Mouse (Mus musculus) heart, embryonic 12.5 days (tissue): Measurements from ENCODE around the gene Cadps2. TPM values are rescaled to one million over a fixed set of nuclear protein-coding genes. Genes with fewer than 3 reads are reported as not detected.

Experiments used
- ATAC-seq: fragments of 200-750 bp; cut with Nextera tagmentation; 2 replicates; pipeline ENCODE4 v1.8.0; 2017; ENCODE audit warnings: moderate TSS enrichment, moderate library complexity; ENCODE audit not compliant: insufficient number of reproducible peaks, low FRiP score
- H3K27ac ChIP-seq: fragments of 300-500 bp; sonication (generic); 2 replicates; pipeline ENCODE4 v1.5.1; 2016; ENCODE audit warnings: mild to moderate bottlenecking, moderate library complexity; ENCODE audit not compliant: poor library complexity, severe bottlenecking
- H3K27me3 ChIP-seq: fragments of 300-500 bp; sonication (generic); replicated peaks from 2 replicates; pipeline ENCODE4 v1.6.1; 2016; ENCODE audit warnings: mild to moderate bottlenecking, moderate library complexity
- H3K36me3 ChIP-seq: fragments of 300-500 bp; sonication (generic); 2 replicates; pipeline ENCODE4 v1.6.1; 2016; ENCODE audit warnings: mild to moderate bottlenecking, moderate library complexity
- H3K4me1 ChIP-seq: fragments of 300-500 bp; sonication (generic); replicated peaks from 2 replicates; pipeline ENCODE4 v1.6.1; 2016; ENCODE audit warnings: mild to moderate bottlenecking
- H3K4me2 ChIP-seq: fragments of 300-500 bp; sonication (generic); 2 replicates; pipeline ENCODE4 v1.6.1; 2016; ENCODE audit warnings: mild to moderate bottlenecking, moderate library complexity
- H3K4me3 ChIP-seq: fragments of 300-500 bp; sonication (generic); 2 replicates; pipeline ENCODE4 v1.5.1; 2016; ENCODE audit warnings: mild to moderate bottlenecking
- H3K9ac ChIP-seq: fragments of 300-500 bp; sonication (generic); 2 replicates; pipeline ENCODE4 v1.6.1; 2016; ENCODE audit warnings: mild to moderate bottlenecking, moderate library complexity
- H3K9me3 ChIP-seq: fragments of 300-500 bp; sonication (generic); replicated peaks from 2 replicates; pipeline ENCODE4 v1.6.1; 2016; ENCODE audit warnings: mild to moderate bottlenecking, moderate library complexity
- WGBS: fragments of 180-500 bp; shearing (Covaris S2); methylation state at CpG from one replicate; pipeline ENCODE4 v1.1.7; 2016; 5-methylcytosine and 5-hydroxymethylcytosine counted together
- polyA plus RNA-seq: library from polyadenylated mRNA; unstranded; fragments of >200 nt; fragmentation: Nextera tagmentation; extraction: Ambion mirVana; gene quantifications from 2 replicates; pipeline ENCODE4 v1.2.1, GENCODE M21; 2016

Cadps2 gene
- polyA plus RNA-seq, 1 experiment from 2014 or later = 1.1 TPM

DNA sequence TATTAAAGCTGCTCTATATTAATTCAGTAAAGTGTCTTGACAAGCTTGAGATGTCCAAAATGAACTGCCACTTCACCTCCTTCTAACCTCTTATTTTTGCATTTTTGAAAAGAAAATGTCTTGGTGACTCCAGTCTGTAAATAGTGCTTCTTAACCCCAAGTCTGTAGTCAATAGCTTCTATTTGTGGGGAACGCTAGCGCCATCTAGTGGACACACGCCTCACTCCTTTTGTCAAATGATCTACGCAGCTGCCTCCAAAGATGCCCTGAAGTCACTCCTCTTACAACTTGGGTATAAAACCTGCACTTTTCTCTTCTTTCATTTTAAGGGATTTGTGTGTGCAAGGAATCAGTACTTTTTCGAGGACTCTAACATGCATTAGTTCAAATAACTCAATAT is 381.5 kb downstream of the Cadps2 start:
- Histone ChIP-seq H3K4me3 (no peak overlapping the region), H3K9ac (no peak overlapping the region), H3K27me3 (no peaks in the 10 kb centered on the region), H3K4me1 (no peaks in the 10 kb centered on the region), H3K9me3 (no peaks in the 10 kb centered on the region), H3K27ac (no peak overlapping the region), H3K4me2 (no peak overlapping the region), H3K36me3 (no peaks in the 10 kb centered on the region)
- no peak for ATAC-seq
- 1% methylated on average over 5 of the region's 5 CpGs for WGBS

DNA sequence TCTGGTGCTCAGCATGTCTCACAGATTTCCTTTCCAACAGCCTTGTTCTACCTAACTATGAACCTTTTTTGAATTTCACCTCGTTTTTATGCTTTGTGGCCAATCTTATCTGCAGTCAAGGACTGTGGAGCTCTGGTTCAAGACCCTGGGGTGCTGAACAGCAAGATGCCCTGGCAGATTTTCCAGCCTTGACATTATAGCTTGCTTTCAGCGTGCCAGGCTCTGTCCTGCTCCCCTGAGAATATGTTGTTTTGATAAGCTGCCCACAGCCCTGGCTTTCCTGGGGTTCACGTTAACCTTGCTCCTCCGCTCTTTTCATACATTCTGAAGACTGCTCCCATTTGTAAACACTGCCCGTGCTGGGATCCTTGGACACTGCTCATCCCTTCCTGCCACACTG is 385.3 kb downstream of the Cadps2 start:
- Histone ChIP-seq H3K9me3 (no peaks in the 10 kb centered on the region), H3K4me2 (no peak overlapping the region), H3K27me3 (no peaks in the 10 kb centered on the region), H3K27ac (no peak overlapping the region), H3K9ac (no peak overlapping the region), H3K4me3 (no peak overlapping the region), H3K36me3 (no peaks in the 10 kb centered on the region), H3K4me1 (no peaks in the 10 kb centered on the region)
- ATAC-seq = no peak
- WGBS = 51% methylated on average over 5 of the region's 5 CpGs

DNA sequence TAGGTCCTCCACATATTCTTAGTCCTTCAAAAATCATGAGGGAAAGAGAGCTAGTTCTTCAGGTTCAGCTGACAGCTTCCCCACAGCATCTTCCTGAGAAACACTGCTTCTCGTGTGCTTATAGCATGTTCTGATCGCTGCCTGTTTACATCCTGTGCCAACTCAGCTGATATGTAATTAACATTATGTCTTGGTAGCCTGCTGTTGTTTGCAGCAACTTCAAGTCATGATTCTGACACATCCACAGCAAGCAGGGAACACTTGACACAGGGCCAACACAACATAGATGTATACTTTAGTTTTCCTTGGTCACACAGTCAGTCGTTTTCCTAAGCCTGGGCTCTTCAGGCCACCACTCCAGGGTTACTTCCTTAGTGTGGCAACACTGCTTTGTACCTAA is 399.3 kb downstream of the Cadps2 start:
- Histone ChIP-seq H3K4me2 (no peak overlapping the region), H3K27ac (no peak overlapping the region), H3K4me3 (no peak overlapping the region), H3K36me3 (no peaks in the 10 kb centered on the region), H3K9me3 (no peaks in the 10 kb centered on the region), H3K9ac (no peak overlapping the region), H3K4me1 (no peaks in the 10 kb centered on the region), H3K27me3 (no peaks in the 10 kb centered on the region)
- WGBS = 61% methylated on average over 3 of the region's 3 CpGs
- no peak for ATAC-seq

DNA sequence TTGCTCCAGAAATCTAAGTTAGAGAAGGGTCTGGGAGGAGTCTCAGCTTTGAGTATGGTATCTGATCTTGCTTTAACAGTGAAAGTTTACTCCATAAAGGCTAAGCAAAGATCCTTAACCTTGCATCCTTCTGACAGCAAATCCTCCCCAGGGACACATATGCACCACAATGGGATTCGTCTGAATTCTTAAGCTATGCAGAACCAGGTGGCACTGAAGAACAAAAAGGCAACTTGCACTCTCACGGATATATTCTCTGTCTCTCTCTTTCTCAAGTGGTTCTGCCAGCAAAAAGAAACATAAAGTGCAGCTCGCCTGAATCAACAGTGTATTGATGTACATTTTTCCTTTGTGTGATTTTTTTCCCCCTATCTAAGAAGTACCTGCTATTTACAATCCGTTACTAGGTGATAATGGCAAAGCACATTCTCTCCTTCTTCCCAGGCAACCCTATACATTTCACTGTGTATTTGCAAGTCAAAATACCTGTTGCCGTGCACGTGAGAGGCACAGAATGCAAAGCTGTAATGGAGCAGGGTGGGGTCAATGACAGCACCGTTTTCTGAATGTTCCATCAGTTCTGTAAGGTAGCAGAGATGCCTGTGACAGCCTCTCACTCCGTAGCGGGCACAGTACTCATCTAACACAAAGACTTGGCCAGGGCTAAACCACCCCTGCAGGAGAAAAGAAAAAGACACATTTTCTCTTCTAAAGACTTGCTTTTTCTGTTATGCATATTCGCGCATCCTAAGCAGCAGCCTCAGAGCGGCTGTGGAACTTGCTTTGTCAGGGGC is 428.8 kb downstream of the Cadps2 start:
- H3K9me3 ChIP-seq = no peaks in the 10 kb centered on the region
- peak overlapping the region; percentile 27 for H3K4me2 ChIP-seq
- no peaks in the 10 kb centered on the region for H3K4me1 ChIP-seq
- 9% methylated on average over 12 of the region's 12 CpGs for WGBS
- H3K27me3 ChIP-seq = no peaks in the 10 kb centered on the region
- no peak overlapping the region for H3K4me3 ChIP-seq
- H3K9ac ChIP-seq = no peak overlapping the region
- no peaks in the 10 kb centered on the region for H3K36me3 ChIP-seq
- no peak for ATAC-seq
- no peak overlapping the region for H3K27ac ChIP-seq

DNA sequence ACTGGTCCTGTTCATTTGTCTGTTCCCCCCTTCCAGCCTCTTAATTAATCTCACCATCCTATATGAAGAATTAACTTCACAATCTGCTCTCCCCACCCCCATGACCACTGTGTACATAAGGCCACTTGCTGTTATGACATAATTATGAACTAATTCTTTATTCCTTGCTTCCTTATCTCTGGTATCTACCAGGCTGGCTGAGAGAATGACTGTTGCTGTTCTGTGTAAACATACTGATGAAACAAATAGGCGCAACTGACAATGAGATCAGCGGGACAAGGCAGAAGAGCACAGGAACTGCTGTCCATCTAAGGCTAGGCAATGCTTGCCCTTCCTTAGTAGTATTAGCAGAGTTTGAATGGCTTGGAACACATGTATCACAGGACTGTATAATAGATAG is 445.1 kb downstream of the Cadps2 start:
- ATAC-seq = no peak
- no peak overlapping the region for H3K4me3 ChIP-seq
- no peaks in the 10 kb centered on the region for H3K36me3 ChIP-seq
- H3K4me1 ChIP-seq = no peaks in the 10 kb centered on the region
- WGBS = 88% methylated on average over 2 of the region's 2 CpGs
- no peak overlapping the region for H3K27ac ChIP-seq
- no peaks in the 10 kb centered on the region for H3K9me3 ChIP-seq
- H3K4me2 ChIP-seq = no peak overlapping the region
- no peak overlapping the region for H3K9ac ChIP-seq
- H3K27me3 ChIP-seq = no peaks in the 10 kb centered on the region

DNA sequence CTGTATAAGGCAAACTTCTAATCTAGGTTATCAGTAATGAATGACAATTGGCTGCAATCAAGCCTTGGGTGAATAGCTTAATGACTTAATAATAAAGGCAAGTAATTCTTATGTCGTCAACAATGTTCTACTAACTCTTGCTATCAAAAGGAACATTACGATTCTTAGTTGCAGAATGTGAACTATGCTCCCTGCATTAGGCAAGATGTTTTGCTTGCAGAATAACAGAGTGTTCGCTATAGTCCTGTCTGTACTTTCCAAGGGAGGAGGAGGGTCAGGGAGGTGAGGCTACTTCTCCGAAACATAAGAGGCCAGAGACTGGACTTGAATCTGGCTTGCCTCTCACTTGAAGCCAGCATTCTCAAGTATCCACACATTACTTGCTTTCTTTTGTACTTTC is 446.5 kb downstream of the Cadps2 start:
- no peak overlapping the region for H3K9ac ChIP-seq
- H3K4me1 ChIP-seq = no peaks in the 10 kb centered on the region
- no peak overlapping the region for H3K27ac ChIP-seq
- H3K4me2 ChIP-seq = no peak overlapping the region
- no peak for ATAC-seq
- no peak overlapping the region for H3K4me3 ChIP-seq
- H3K9me3 ChIP-seq = no peaks in the 10 kb centered on the region
- H3K36me3 ChIP-seq = no peaks in the 10 kb centered on the region
- no peaks in the 10 kb centered on the region for H3K27me3 ChIP-seq
- WGBS = 81% methylated on average over 4 of the region's 4 CpGs

DNA sequence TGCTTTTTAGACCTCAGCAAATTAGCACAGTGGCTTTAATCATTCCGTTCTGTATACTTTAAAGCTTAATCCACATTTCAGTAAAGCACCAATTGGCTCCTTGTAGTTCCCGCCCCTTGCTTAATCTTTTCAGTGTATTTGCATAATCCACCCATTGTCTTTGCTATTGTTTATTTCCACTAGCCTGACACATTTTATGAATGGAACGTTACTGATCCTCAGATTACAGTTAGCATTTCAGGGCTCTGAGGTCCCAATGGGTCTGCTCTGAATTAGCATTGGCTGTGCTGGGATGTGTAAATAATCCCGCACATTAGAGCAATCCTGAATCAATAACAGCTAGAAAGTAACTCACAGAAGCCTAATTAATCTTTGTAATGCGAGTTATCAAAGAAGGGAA is 452.5 kb downstream of the Cadps2 start:
- no peaks in the 10 kb centered on the region for H3K27me3 ChIP-seq
- no peak overlapping the region for H3K4me3 ChIP-seq
- no peaks in the 10 kb centered on the region for H3K9me3 ChIP-seq
- no peak overlapping the region for H3K27ac ChIP-seq
- no peaks in the 10 kb centered on the region for H3K4me1 ChIP-seq
- no peak for ATAC-seq
- no peak overlapping the region for H3K9ac ChIP-seq
- H3K4me2 ChIP-seq = no peak overlapping the region
- 47% methylated on average over 5 of the region's 5 CpGs for WGBS
- H3K36me3 ChIP-seq = no peaks in the 10 kb centered on the region

DNA sequence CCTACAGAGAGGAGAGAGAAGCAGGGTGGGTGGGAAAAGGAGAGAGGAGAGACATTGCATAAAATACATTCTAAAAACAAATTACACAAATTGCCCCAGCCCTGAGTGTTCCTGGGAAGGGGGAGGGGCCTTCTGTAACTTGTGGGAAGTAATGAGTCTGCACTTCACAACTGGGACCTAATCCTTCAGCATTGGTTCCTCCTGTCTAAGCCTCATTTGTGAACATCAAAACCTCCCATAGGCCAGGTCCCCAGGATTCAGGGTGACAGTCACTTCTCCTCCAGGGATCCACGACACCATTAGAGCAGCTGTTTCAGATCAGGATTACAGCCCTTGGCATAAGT is 456.2 kb downstream of the Cadps2 start:
- H3K4me1 ChIP-seq = no peaks in the 10 kb centered on the region
- no peak for ATAC-seq
- H3K36me3 ChIP-seq = no peaks in the 10 kb centered on the region
- no peak overlapping the region for H3K9ac ChIP-seq
- WGBS = 31% methylated on average over 1 of the region's 1 CpGs
- H3K4me2 ChIP-seq = no peak overlapping the region; the same call in 1 of the 2 replicates
- no peak overlapping the region for H3K27ac ChIP-seq
- H3K4me3 ChIP-seq = no peak overlapping the region
- no peaks in the 10 kb centered on the region for H3K27me3 ChIP-seq
- no peaks in the 10 kb centered on the region for H3K9me3 ChIP-seq

DNA sequence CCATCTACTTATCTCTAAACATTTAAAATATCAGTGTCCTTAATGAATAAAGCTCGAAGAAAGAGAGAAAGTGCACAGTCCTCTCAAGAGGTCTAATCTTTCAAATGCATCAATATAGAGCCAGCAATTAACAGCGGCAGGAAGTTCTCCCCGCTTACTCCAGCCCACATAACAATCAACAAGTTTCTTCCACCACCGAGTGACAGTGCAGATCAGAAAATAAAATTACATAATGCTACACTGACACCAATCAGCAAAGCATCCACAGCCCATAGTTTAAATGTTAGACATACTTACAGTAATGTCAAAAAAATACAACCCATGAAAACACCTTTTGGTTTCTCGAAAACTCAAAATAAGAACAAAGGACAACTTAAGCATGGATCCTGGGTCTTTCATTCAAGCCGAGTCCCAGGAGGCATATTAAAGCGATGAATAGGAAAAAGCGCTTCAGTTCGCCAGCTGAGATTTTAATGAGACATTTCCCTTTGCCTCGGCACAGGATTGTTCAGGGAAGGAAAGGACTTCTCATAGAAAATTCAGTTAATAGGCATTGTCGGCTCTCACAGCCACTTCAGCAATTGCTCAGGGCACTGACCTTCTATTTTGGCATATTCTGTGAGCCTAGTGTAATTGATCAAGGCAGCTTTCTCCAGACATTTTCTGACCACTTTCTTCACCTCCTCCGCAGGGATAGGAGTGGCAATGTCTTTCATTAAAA is 456.8 kb downstream of the Cadps2 start:
- Histone ChIP-seq H3K27ac (no peak overlapping the region), H3K4me2 (no peak overlapping the region; the same call in 1 of the 2 replicates), H3K4me3 (no peak overlapping the region), H3K9ac (no peak overlapping the region), H3K27me3 (no peaks in the 10 kb centered on the region), H3K4me1 (no peaks in the 10 kb centered on the region), H3K36me3 (no peaks in the 10 kb centered on the region), H3K9me3 (no peaks in the 10 kb centered on the region)
- 52% methylated on average over 12 of the region's 12 CpGs for WGBS
- no peak for ATAC-seq

DNA sequence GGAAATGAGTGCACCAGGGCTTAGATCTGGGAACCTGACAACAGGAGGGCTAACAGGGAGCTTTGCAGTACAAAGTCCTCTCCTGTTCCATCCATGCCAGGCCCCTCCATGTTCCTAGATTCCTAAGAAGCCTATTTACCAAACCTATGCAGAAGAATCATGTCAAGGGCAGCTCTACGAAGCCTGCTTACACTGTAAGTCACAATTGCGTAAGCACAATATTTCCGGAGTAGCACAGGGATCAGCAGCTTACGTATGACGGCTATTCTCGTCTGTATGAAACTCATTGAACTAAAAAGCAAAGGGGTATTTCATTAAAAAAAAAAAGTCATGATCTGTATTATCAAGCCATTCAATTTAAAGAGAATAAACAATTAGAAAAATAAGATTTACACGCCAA is 462.9 kb downstream of the Cadps2 start:
- Histone ChIP-seq H3K27ac (no peak overlapping the region), H3K27me3 (no peaks in the 10 kb centered on the region), H3K9me3 (no peaks in the 10 kb centered on the region), H3K4me3 (no peak overlapping the region), H3K36me3 (no peaks in the 10 kb centered on the region), H3K4me2 (no peak overlapping the region), H3K9ac (no peak overlapping the region), H3K4me1 (no peaks in the 10 kb centered on the region)
- 87% methylated on average over 7 of the region's 7 CpGs for WGBS
- no peak for ATAC-seq

DNA sequence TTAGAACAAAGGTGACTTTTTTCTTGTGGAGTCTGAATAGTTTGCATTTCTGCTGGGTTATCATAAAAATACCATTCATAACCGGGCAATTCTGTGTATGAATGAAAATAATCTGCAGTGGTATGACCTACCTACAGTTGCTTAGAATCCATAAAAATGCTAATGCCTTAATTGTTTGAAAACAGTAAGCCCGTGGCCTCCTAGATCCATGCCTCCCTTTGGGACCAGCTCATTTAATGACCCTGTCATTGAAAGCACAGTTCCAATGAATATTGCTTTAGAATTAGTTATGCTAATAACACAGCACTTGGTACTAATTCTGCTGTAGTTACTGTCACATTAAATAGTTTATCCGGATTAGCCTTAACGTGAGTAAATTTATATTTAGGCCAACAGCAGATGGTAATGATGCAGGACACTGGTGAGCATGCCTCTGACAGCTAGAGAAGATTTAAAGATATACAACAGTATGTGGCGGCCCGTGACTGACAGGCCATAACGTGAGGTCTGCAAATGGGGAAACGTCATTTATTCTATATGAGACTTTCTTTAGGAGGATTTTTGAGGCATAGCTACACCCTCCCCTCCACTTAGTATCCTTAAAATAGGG is 477.3 kb downstream of the Cadps2 start:
- no peaks in the 10 kb centered on the region for H3K36me3 ChIP-seq
- no peaks in the 10 kb centered on the region for H3K27me3 ChIP-seq
- 70% methylated on average over 8 of the region's 8 CpGs for WGBS
- H3K4me3 ChIP-seq = no peak overlapping the region
- H3K9me3 ChIP-seq = no peaks in the 10 kb centered on the region
- no peak for ATAC-seq
- H3K27ac ChIP-seq = no peak overlapping the region
- H3K4me1 ChIP-seq = no peaks in the 10 kb centered on the region
- H3K4me2 ChIP-seq = no peak overlapping the region
- no peak overlapping the region for H3K9ac ChIP-seq
